Comparison of ENCODE assay signal across 22 mouse cellular contexts in genomic region chr6:104687980-104688379, GRCm38 (mm10).
A peak's percentile ranks its signal among the peaks of the same experiment; 100 is the strongest.
DNase-seq lines count a peak whose midpoint lies in the region; ATAC-seq and TF ChIP-seq lines count a peak whose summit lies in the region.
"Had no signal": no experiment of that assay in that cellular context is flagged by ENCODE, and none has a peak within 500 bp of the region (broad histone marks: within the 10 kb centered on the region; RNA-seq: fewer than 3 reads in every experiment).

No protein-coding gene starts in this region.

- H3K4me1 ChIP-seq in midbrain, postnatal 0 days (ENCODE audit: insufficient read depth, low read length) = no peaks in the 10 kb centered on the region
- no peaks in the 10 kb centered on the region for H3K4me1 ChIP-seq in midbrain, embryonic 13.5 days (replicated peaks)
- H3K4me1 ChIP-seq in forebrain, embryonic 10.5 days = no peaks in the 10 kb centered on the region
- H3K4me1 ChIP-seq: midbrain, embryonic 15.5 days had no signal

- H3K27ac ChIP-seq in midbrain, postnatal 0 days (ENCODE audit: low read depth, low read length) = no peak overlapping the region
- H3K27ac ChIP-seq in midbrain, embryonic 13.5 days = no peak overlapping the region
- H3K27ac ChIP-seq in forebrain, embryonic 10.5 days = no peak overlapping the region
- H3K27ac ChIP-seq: kidney, postnatal 0 days; left cerebral cortex, adult 2 months; limb, embryonic 15.5 days; liver, embryonic 14.5 days; midbrain, embryonic 15.5 days; stomach, postnatal 0 days had no signal

- H3K4me2 ChIP-seq in midbrain, postnatal 0 days (ENCODE audit: low read depth, low read length, poor library complexity, severe bottlenecking) = no peak overlapping the region
- H3K4me2 ChIP-seq in midbrain, embryonic 13.5 days (replicated peaks) = no peak overlapping the region
- H3K4me2 ChIP-seq: limb, embryonic 15.5 days; lung, embryonic 14.5 days; midbrain, embryonic 15.5 days had no signal

- H3K9me3 ChIP-seq in midbrain, postnatal 0 days (ENCODE audit: low read length) = no peaks in the 10 kb centered on the region
- H3K9me3 ChIP-seq in midbrain, embryonic 13.5 days = no peaks in the 10 kb centered on the region
- no peaks in the 10 kb centered on the region for H3K9me3 ChIP-seq in forebrain, embryonic 10.5 days
- H3K9me3 ChIP-seq: limb, embryonic 15.5 days; midbrain, embryonic 15.5 days had no signal

- WGBS in midbrain, postnatal 0 days = 84% methylated on average over 3 of the region's 3 CpGs
- WGBS in midbrain, embryonic 13.5 days = 74% methylated on average over 3 of the region's 3 CpGs
- 89% methylated on average over 3 of the region's 3 CpGs for WGBS in forebrain, embryonic 10.5 days

- no peak overlapping the region for H3K4me3 ChIP-seq in midbrain, postnatal 0 days (ENCODE audit: low read depth, low read length)
- no peak overlapping the region for H3K4me3 ChIP-seq in midbrain, embryonic 13.5 days (replicated peaks)
- H3K4me3 ChIP-seq in forebrain, embryonic 10.5 days = no peak overlapping the region
- H3K4me3 ChIP-seq: left cerebral cortex, adult 2 months; limb, embryonic 15.5 days; midbrain, embryonic 15.5 days; myocyte had no signal

- no peak overlapping the region for H3K9ac ChIP-seq in midbrain, postnatal 0 days (replicated peaks; ENCODE audit: low read length, poor library complexity, severe bottlenecking)
- no peak overlapping the region for H3K9ac ChIP-seq in midbrain, embryonic 13.5 days (replicated peaks)
- H3K9ac ChIP-seq: limb, embryonic 15.5 days; liver, embryonic 14.5 days; lung, embryonic 14.5 days; midbrain, embryonic 15.5 days had no signal

- H3K36me3 ChIP-seq in midbrain, postnatal 0 days (ENCODE audit: insufficient read depth, low read length) = no peaks in the 10 kb centered on the region
- no peaks in the 10 kb centered on the region for H3K36me3 ChIP-seq in midbrain, embryonic 13.5 days
- no peaks in the 10 kb centered on the region for H3K36me3 ChIP-seq in forebrain, embryonic 10.5 days (replicated peaks)
- H3K36me3 ChIP-seq: limb, embryonic 15.5 days; midbrain, embryonic 15.5 days had no signal

- no peak for TF ChIP-seq CTCF in midbrain, postnatal 0 days (IDR thresholded peaks at IDR 0.05)

- H3K27me3 ChIP-seq in midbrain, postnatal 0 days (ENCODE audit: insufficient read depth, low read length) = no peaks in the 10 kb centered on the region
- no peaks in the 10 kb centered on the region for H3K27me3 ChIP-seq in midbrain, embryonic 13.5 days
- H3K27me3 ChIP-seq in forebrain, embryonic 10.5 days (ENCODE audit: poor library complexity, severe bottlenecking) = no peaks in the 10 kb centered on the region
- H3K27me3 ChIP-seq: limb, embryonic 15.5 days; midbrain, embryonic 15.5 days had no signal

- peak; percentile 40 for DNase-seq in heart, adult 11 months
- no peak for DNase-seq in heart, adult 9 months (ENCODE audit: low spot score in 2 of 2)
- DNase-seq in midbrain, postnatal 0 days (ENCODE audit: low spot score) = peak; percentile 54
- DNase-seq in cerebellum, adult 9-11 months = peak; percentile 36
- DNase-seq in forebrain, embryonic 10.5 days (ENCODE audit: extremely low spot score, low spot score) = no peak
- DNase-seq: adrenal gland, postnatal 14 days; gastrocnemius, postnatal 10 days; kidney, adult 11 months; layer of hippocampus, adult 9-11 months; lung, embryonic 14.5 days; thymus, adult 2 months; thymus, postnatal 4 days had no signal

- no peak for ATAC-seq in midbrain, postnatal 0 days (ENCODE audit: low FRiP score)
- ATAC-seq in midbrain, embryonic 13.5 days = no peak
- ATAC-seq in frontal cortex, adult (ENCODE audit: low TSS enrichment) = no peak
- ATAC-seq: forebrain, embryonic 14.5 days; midbrain, embryonic 15.5 days had no signal

Comparison
In these comparisons a context has a peak if more than half of its experiments do, and no peak if none do; other contexts are left out.
1. DNase-seq: peak in heart, adult 11 months (single experiment), midbrain, postnatal 0 days (single experiment) and cerebellum, adult 9-11 months (single experiment); none in heart, adult 9 months (0 of 2) and forebrain, embryonic 10.5 days (single experiment).